Mouse (Mus musculus): ENCODE results near the gene Notch2. TPM values are rescaled to one million over a fixed set of nuclear protein-coding genes. Genes with fewer than 3 reads are reported as not detected.

Notch2 gene
- polyA plus RNA-seq, 1 experiment from 2014 or later = 7.9 TPM

- Histone ChIP-seq H3K4me2 (ENCODE audit: low read depth, low read length) (peak overlapping the region; percentile 7; the same call in 1 of the 2 replicates), H3K9me3 (replicated peaks; ENCODE audit: control insufficient read depth, low read length) (no peaks in the 10 kb centered on the region), H3K27ac (ENCODE audit: low read length) (no peak overlapping the region), H3K4me1 (ENCODE audit: control insufficient read depth, low read depth, low read length) (peaks cover 60% of the 10 kb centered on the region), H3K4me3 (ENCODE audit: low read depth, low read length) (no peak overlapping the region), H3K36me3 (ENCODE audit: control insufficient read depth, insufficient read depth) (no peaks in the 10 kb centered on the region), H3K27me3 (ENCODE audit: control insufficient read depth, insufficient read depth, low read depth, low read length) (no peaks in the 10 kb centered on the region), H3K9ac (ENCODE audit: low read depth, low read length) (no peak overlapping the region)
- ATAC-seq (ENCODE audit: low read depth) = peak; percentile 41
- 51% methylated on average over 9 of the region's 9 CpGs for WGBS (ENCODE audit: insufficient replicate concordance)
These were observed 7.3 kb downstream of the Notch2 start for GRCm38 (mm10) chr3:98020431-98021229.

- no peaks in the 10 kb centered on the region for H3K27me3 ChIP-seq (ENCODE audit: control insufficient read depth, insufficient read depth, low read depth, low read length)
- H3K4me1 ChIP-seq (ENCODE audit: control insufficient read depth, low read depth, low read length) = peaks cover 56% of the 10 kb centered on the region
- peak; percentile 74 for ATAC-seq (ENCODE audit: low read depth)
- no peaks in the 10 kb centered on the region for H3K36me3 ChIP-seq (ENCODE audit: control insufficient read depth, insufficient read depth)
- no peak overlapping the region for H3K9ac ChIP-seq (ENCODE audit: low read depth, low read length)
- WGBS (ENCODE audit: insufficient replicate concordance) = 43% methylated on average over 13 of the region's 13 CpGs
- no peaks in the 10 kb centered on the region for H3K9me3 ChIP-seq (replicated peaks; ENCODE audit: control insufficient read depth, low read length)
- no peak overlapping the region for H3K4me2 ChIP-seq (ENCODE audit: low read depth, low read length)
- peak overlapping the region; percentile 14; the same call in 1 of the 2 replicates for H3K27ac ChIP-seq (ENCODE audit: low read length)
- no peak overlapping the region for H3K4me3 ChIP-seq (ENCODE audit: low read depth, low read length)
These were observed 11.0 kb downstream of the Notch2 start for GRCm38 (mm10) chr3:98024288-98024848.

GRCm38 (mm10) chr3:98025521-98025920 lies 12.2 kb downstream of the Notch2 start:
- Histone ChIP-seq H3K4me2 (ENCODE audit: low read depth, low read length) (no peak overlapping the region), H3K27ac (ENCODE audit: low read length) (peak overlapping the region; percentile 6), H3K9me3 (replicated peaks; ENCODE audit: control insufficient read depth, low read length) (no peaks in the 10 kb centered on the region), H3K36me3 (ENCODE audit: control insufficient read depth, insufficient read depth) (no peaks in the 10 kb centered on the region), H3K9ac (ENCODE audit: low read depth, low read length) (no peak overlapping the region), H3K27me3 (ENCODE audit: control insufficient read depth, insufficient read depth, low read depth, low read length) (no peaks in the 10 kb centered on the region), H3K4me1 (ENCODE audit: control insufficient read depth, low read depth, low read length) (peaks cover 48% of the 10 kb centered on the region), H3K4me3 (ENCODE audit: low read depth, low read length) (no peak overlapping the region)
- peak; percentile 35 for ATAC-seq (ENCODE audit: low read depth)
- 19% methylated on average over 14 of the region's 14 CpGs for WGBS (ENCODE audit: insufficient replicate concordance)

GRCm38 (mm10) chr3:98025921-98026880 lies 12.9 kb downstream of the Notch2 start:
- WGBS (ENCODE audit: insufficient replicate concordance) = 57% methylated on average over 10 of the region's 10 CpGs

GRCm38 (mm10) chr3:98027371-98027774 lies 14.0 kb downstream of the Notch2 start:
- H3K27me3 ChIP-seq (ENCODE audit: control insufficient read depth, insufficient read depth, low read depth, low read length) = no peaks in the 10 kb centered on the region
- H3K4me1 ChIP-seq (ENCODE audit: control insufficient read depth, low read depth, low read length) = peaks cover 58% of the 10 kb centered on the region
- H3K4me2 ChIP-seq (ENCODE audit: low read depth, low read length) = no peak overlapping the region
- no peaks in the 10 kb centered on the region for H3K9me3 ChIP-seq (replicated peaks; ENCODE audit: control insufficient read depth, low read length)
- H3K36me3 ChIP-seq (ENCODE audit: control insufficient read depth, insufficient read depth) = no peaks in the 10 kb centered on the region
- no peak for ATAC-seq (ENCODE audit: low read depth)
- no peak overlapping the region for H3K9ac ChIP-seq (ENCODE audit: low read depth, low read length)
- H3K4me3 ChIP-seq (ENCODE audit: low read depth, low read length) = no peak overlapping the region
- no peak overlapping the region for H3K27ac ChIP-seq (ENCODE audit: low read length)
- 21% methylated on average over 3 of the region's 3 CpGs for WGBS (ENCODE audit: insufficient replicate concordance)

More at GRCm38 (mm10) chr3:98025921-98026880, 12.9 kb downstream of the Notch2 start:
- H3K4me1 ChIP-seq (ENCODE audit: control insufficient read depth, low read depth, low read length) = peaks cover 49% of the 10 kb centered on the region
- peak; percentile 40 for ATAC-seq (ENCODE audit: low read depth)
- no peaks in the 10 kb centered on the region for H3K27me3 ChIP-seq (ENCODE audit: control insufficient read depth, insufficient read depth, low read depth, low read length)
- no peaks in the 10 kb centered on the region for H3K9me3 ChIP-seq (replicated peaks; ENCODE audit: control insufficient read depth, low read length)
- H3K4me3 ChIP-seq (ENCODE audit: low read depth, low read length) = no peak overlapping the region
- H3K27ac ChIP-seq (ENCODE audit: low read length) = peak overlapping the region; percentile 6
- H3K9ac ChIP-seq (ENCODE audit: low read depth, low read length) = peak overlapping the region; percentile 10; the same call in 1 of the 2 replicates
- H3K4me2 ChIP-seq (ENCODE audit: low read depth, low read length) = no peak overlapping the region
- H3K36me3 ChIP-seq (ENCODE audit: control insufficient read depth, insufficient read depth) = no peaks in the 10 kb centered on the region

GRCm38 (mm10) chr3:98028072-98028471 lies 14.7 kb downstream of the Notch2 start:
- ATAC-seq (ENCODE audit: low read depth) = no peak

GRCm38 (mm10) chr3:98028936-98029335 lies 15.6 kb downstream of the Notch2 start:
- no peak overlapping the region for H3K4me3 ChIP-seq (ENCODE audit: low read depth, low read length)
- no peak overlapping the region for H3K4me2 ChIP-seq (ENCODE audit: low read depth, low read length)
- H3K9me3 ChIP-seq (replicated peaks; ENCODE audit: control insufficient read depth, low read length) = no peaks in the 10 kb centered on the region
- no peak overlapping the region for H3K27ac ChIP-seq (ENCODE audit: low read length)
- no peak overlapping the region for H3K9ac ChIP-seq (ENCODE audit: low read depth, low read length)
- no peaks in the 10 kb centered on the region for H3K36me3 ChIP-seq (ENCODE audit: control insufficient read depth, insufficient read depth)
- WGBS (ENCODE audit: insufficient replicate concordance) = 84% methylated on average over 10 of the region's 10 CpGs
- no peak for ATAC-seq (ENCODE audit: low read depth)
- H3K27me3 ChIP-seq (ENCODE audit: control insufficient read depth, insufficient read depth, low read depth, low read length) = no peaks in the 10 kb centered on the region
- H3K4me1 ChIP-seq (ENCODE audit: control insufficient read depth, low read depth, low read length) = peaks cover 66% of the 10 kb centered on the region

More at GRCm38 (mm10) chr3:98028072-98028471, 14.7 kb downstream of the Notch2 start:
- Histone ChIP-seq H3K36me3 (ENCODE audit: control insufficient read depth, insufficient read depth) (no peaks in the 10 kb centered on the region), H3K27ac (ENCODE audit: low read length) (no peak overlapping the region), H3K4me2 (ENCODE audit: low read depth, low read length) (no peak overlapping the region), H3K4me1 (ENCODE audit: control insufficient read depth, low read depth, low read length) (peaks cover 63% of the 10 kb centered on the region), H3K27me3 (ENCODE audit: control insufficient read depth, insufficient read depth, low read depth, low read length) (no peaks in the 10 kb centered on the region), H3K9ac (ENCODE audit: low read depth, low read length) (no peak overlapping the region), H3K9me3 (replicated peaks; ENCODE audit: control insufficient read depth, low read length) (no peaks in the 10 kb centered on the region), H3K4me3 (ENCODE audit: low read depth, low read length) (no peak overlapping the region)
- 61% methylated on average over 4 of the region's 4 CpGs for WGBS (ENCODE audit: insufficient replicate concordance)

- WGBS (ENCODE audit: insufficient replicate concordance) = 33% methylated on average over 7 of the region's 7 CpGs
- H3K27me3 ChIP-seq (ENCODE audit: control insufficient read depth, insufficient read depth, low read depth, low read length) = no peaks in the 10 kb centered on the region
- H3K9ac ChIP-seq (ENCODE audit: low read depth, low read length) = no peak overlapping the region
- peaks cover 61% of the 10 kb centered on the region for H3K4me1 ChIP-seq (ENCODE audit: control insufficient read depth, low read depth, low read length)
- H3K9me3 ChIP-seq (replicated peaks; ENCODE audit: control insufficient read depth, low read length) = no peaks in the 10 kb centered on the region
- no peak for ATAC-seq (ENCODE audit: low read depth)
- no peak overlapping the region for H3K27ac ChIP-seq (ENCODE audit: low read length)
- no peak overlapping the region for H3K4me3 ChIP-seq (ENCODE audit: low read depth, low read length)
- no peak overlapping the region for H3K4me2 ChIP-seq (ENCODE audit: low read depth, low read length)
- H3K36me3 ChIP-seq (ENCODE audit: control insufficient read depth, insufficient read depth) = no peaks in the 10 kb centered on the region
These were observed 17.8 kb downstream of the Notch2 start for GRCm38 (mm10) chr3:98031104-98031503.

Measured in liver, embryonic 16.5 days (tissue).